Mouse (Mus musculus) spleen, adult 2 months (tissue): ENCODE results near the gene Hes1. TPM values are rescaled to one million over a fixed set of nuclear protein-coding genes. Genes with fewer than 3 reads are reported as not detected.
A peak's percentile ranks its signal among the peaks of the same experiment; 100 is the strongest.

Experiments used
- DNase-seq, 2 experiments: peaks; one replicate each; pipeline versions ENCODE4 v3.0.0 to v3.0.0-alpha.2; 2012 to 2021; ENCODE audit warnings: low spot score in 2 of 2, low read depth in 1 of 2
- H3K27ac ChIP-seq: fragments of 200-500 bp; 2 replicates; pipeline ENCODE4 v1.5.1; 2012; ENCODE audit warnings: low read length, inconsistent platforms; ENCODE audit not compliant: insufficient read depth
- H3K27me3 ChIP-seq: fragments of 200-500 bp; 2 replicates; pipeline ENCODE4 v1.6.1; 2012; ENCODE audit warnings: mild to moderate bottlenecking, moderate library complexity, low read length, inconsistent platforms; ENCODE audit not compliant: control insufficient read depth, insufficient read depth
- H3K36me3 ChIP-seq: fragments of 200-500 bp; 2 replicates; pipeline ENCODE4 v1.6.1; 2012; ENCODE audit warnings: mild to moderate bottlenecking, low read length, inconsistent platforms; ENCODE audit not compliant: control insufficient read depth, insufficient read depth
- H3K4me1 ChIP-seq: fragments of 200-500 bp; 2 replicates; pipeline ENCODE4 v1.6.1; 2011; ENCODE audit warnings: inconsistent platforms; ENCODE audit not compliant: control insufficient read depth, insufficient read depth, insufficient read length
- H3K4me3 ChIP-seq: fragments of 200-500 bp; 2 replicates; pipeline ENCODE4 v1.5.1; 2011; ENCODE audit warnings: mild to moderate bottlenecking, inconsistent platforms; ENCODE audit not compliant: insufficient read depth, insufficient read length; ENCODE audit errors: extremely low read depth
- CTCF ChIP-seq: fragments of 200-500 bp; IDR thresholded peaks from 2 replicates; pipeline ENCODE4 v1.5.1; 2011; ENCODE audit warnings: mild to moderate bottlenecking, inconsistent platforms; ENCODE audit not compliant: insufficient read depth, insufficient read length, insufficient replicate concordance; ENCODE audit errors: extremely low read depth
- POLR2A ChIP-seq: fragments of 200-500 bp; IDR thresholded peaks from 2 replicates; pipeline ENCODE4 v1.6.1; 2011; ENCODE audit warnings: low read depth, low read length, inconsistent platforms
- WGBS: fragments of 180-500 bp; shearing (Covaris S2); methylation state at CpG from one replicate; pipeline ENCODE4 v1.1.7; 2018; 5-methylcytosine and 5-hydroxymethylcytosine counted together
- polyA plus RNA-seq: library from polyadenylated mRNA; depleted of rRNA; stranded (reverse); fragments of >200 nt; gene quantifications from 2 replicates; pipeline ENCODE4 v1.2.3, GENCODE M21; 2012

The Hes1 gene
- polyA plus RNA-seq, 1 experiment, result 94.1 TPM

- no peaks in the 10 kb centered on the region for H3K36me3 ChIP-seq
- no peak overlapping the region for H3K27ac ChIP-seq
- no peaks in the 10 kb centered on the region for H3K27me3 ChIP-seq
- no peak for DNase-seq
- no peak for TF ChIP-seq POLR2A
- no peak for TF ChIP-seq CTCF
- H3K4me3 ChIP-seq, result no peak overlapping the region
- 73% methylated on average over 12 of the region's 12 CpGs for WGBS
- H3K4me1 ChIP-seq, result peaks cover 14% of the 10 kb centered on the region; the same call in 1 of the 2 replicates
Measured at GRCm38 (mm10) chr16:30029264-30030003, 34.8 kb upstream of the Hes1 start.

GRCm38 (mm10) chr16:30032326-30032904 lies 31.8 kb upstream of the Hes1 start:
- TF ChIP-seq CTCF (no peak), POLR2A (no peak)
- no peaks in the 10 kb centered on the region for H3K36me3 ChIP-seq
- H3K4me3 ChIP-seq, result no peak overlapping the region
- no peak overlapping the region for H3K27ac ChIP-seq
- 95% methylated on average over 2 of the region's 2 CpGs for WGBS
- peaks cover 26% of the 10 kb centered on the region; the same call in 1 of the 2 replicates for H3K4me1 ChIP-seq
- no peaks in the 10 kb centered on the region for H3K27me3 ChIP-seq
- DNase-seq, result no peak

- Histone ChIP-seq H3K27ac (no peak overlapping the region), H3K36me3 (no peaks in the 10 kb centered on the region), H3K4me1 (peaks cover 30% of the 10 kb centered on the region; the same call in 1 of the 2 replicates), H3K27me3 (no peaks in the 10 kb centered on the region), H3K4me3 (no peak overlapping the region)
- DNase-seq, result no peak
- 92% methylated on average over 3 of the region's 3 CpGs for WGBS
- TF ChIP-seq CTCF (no peak), POLR2A (no peak)
Measured at GRCm38 (mm10) chr16:30033390-30033789, 30.8 kb upstream of the Hes1 start.

GRCm38 (mm10) chr16:30034001-30034400 lies 30.2 kb upstream of the Hes1 start:
- H3K4me1 ChIP-seq, result peaks cover 33% of the 10 kb centered on the region; the same call in 1 of the 2 replicates
- H3K36me3 ChIP-seq, result no peaks in the 10 kb centered on the region
- H3K27me3 ChIP-seq, result no peaks in the 10 kb centered on the region
- TF ChIP-seq POLR2A (no peak), CTCF (no peak)
- H3K4me3 ChIP-seq, result no peak overlapping the region
- WGBS, result 54% methylated on average over 4 of the region's 4 CpGs
- H3K27ac ChIP-seq, result peak overlapping the region; percentile 20; the same call in 1 of the 2 replicates
- DNase-seq, result no peak

- DNase-seq, result no peak
- H3K36me3 ChIP-seq, result no peaks in the 10 kb centered on the region
- no peaks in the 10 kb centered on the region for H3K27me3 ChIP-seq
- no peak for TF ChIP-seq CTCF
- no peak for TF ChIP-seq POLR2A
- 75% methylated on average over 6 of the region's 6 CpGs for WGBS
- H3K27ac ChIP-seq, result peak overlapping the region; percentile 13
- H3K4me3 ChIP-seq, result no peak overlapping the region
- H3K4me1 ChIP-seq, result peaks cover 33% of the 10 kb centered on the region; the same call in 1 of the 2 replicates
Measured at GRCm38 (mm10) chr16:30034521-30034920, 29.7 kb upstream of the Hes1 start.

- H3K27ac ChIP-seq, result no peak overlapping the region; the same call in none of the 2 replicates
- peaks cover 31% of the 10 kb centered on the region; the same call in 1 of the 2 replicates for H3K4me1 ChIP-seq
- WGBS, result 27% methylated on average over 5 of the region's 5 CpGs
- no peak for TF ChIP-seq POLR2A
- no peak for TF ChIP-seq CTCF
- DNase-seq, result peak in 1 of 2 experiments; percentile 65
- no peak overlapping the region for H3K4me3 ChIP-seq
- H3K27me3 ChIP-seq, result no peaks in the 10 kb centered on the region
- no peaks in the 10 kb centered on the region for H3K36me3 ChIP-seq
Measured at GRCm38 (mm10) chr16:30034979-30035440, 29.2 kb upstream of the Hes1 start.

- no peaks in the 10 kb centered on the region for H3K27me3 ChIP-seq
- DNase-seq, result no peak
- H3K4me1 ChIP-seq, result peaks cover 31% of the 10 kb centered on the region; the same call in 1 of the 2 replicates
- 88% methylated on average over 3 of the region's 3 CpGs for WGBS
- H3K36me3 ChIP-seq, result no peaks in the 10 kb centered on the region
- TF ChIP-seq CTCF, result no peak
- no peak for TF ChIP-seq POLR2A
- no peak overlapping the region for H3K4me3 ChIP-seq
- peak overlapping the region; percentile 62 for H3K27ac ChIP-seq
Measured at GRCm38 (mm10) chr16:30036104-30036503, 28.1 kb upstream of the Hes1 start.
